Mouse (Mus musculus) small intestine, adult 2 months (tissue): ENCODE data around the gene Srarp. TPM values are rescaled to one million over a fixed set of nuclear protein-coding genes. Genes with fewer than 3 reads are reported as not detected.
A peak's percentile ranks its signal among the peaks of the same experiment; 100 is the strongest.

ENCODE experiments used
- H3K27ac ChIP-seq: fragments of 200-500 bp; 2 replicates; pipeline ENCODE4 v1.5.1; 2012; ENCODE audit warnings: low read depth, low read length, control low read depth, inconsistent platforms; ENCODE audit not compliant: insufficient read depth
- H3K27me3 ChIP-seq: fragments of 200-500 bp; 2 replicates; pipeline ENCODE4 v1.6.1; 2012; ENCODE audit warnings: mild to moderate bottlenecking, moderate library complexity, low read length, inconsistent platforms; ENCODE audit not compliant: control insufficient read depth, insufficient read depth
- H3K36me3 ChIP-seq: fragments of 200-500 bp; 2 replicates; pipeline ENCODE4 v1.6.1; 2012; ENCODE audit warnings: mild to moderate bottlenecking, low read length, control low read depth, inconsistent platforms; ENCODE audit not compliant: control insufficient read depth, insufficient read depth
- H3K4me1 ChIP-seq: fragments of 200-500 bp; 2 replicates; pipeline ENCODE4 v1.6.1; 2012; ENCODE audit warnings: low read length, inconsistent platforms, mixed read lengths; ENCODE audit not compliant: control insufficient read depth, insufficient read depth, insufficient read length
- H3K4me3 ChIP-seq: fragments of 200-500 bp; 2 replicates; pipeline ENCODE4 v1.5.1; 2012; ENCODE audit warnings: low read depth, mild to moderate bottlenecking, control low read depth, inconsistent platforms, low read length, moderate library complexity
- CTCF ChIP-seq: fragments of 200-500 bp; IDR thresholded peaks from 2 replicates; pipeline ENCODE4 v1.5.1; 2012; ENCODE audit warnings: low read depth, mild to moderate bottlenecking, control low read depth, inconsistent platforms, low read length, moderate library complexity, mixed read lengths; ENCODE audit not compliant: insufficient replicate concordance, insufficient read length; ENCODE audit errors: extremely low read depth
- POLR2A ChIP-seq: fragments of 200-500 bp; IDR thresholded peaks from 2 replicates; pipeline ENCODE4 v1.6.1; 2012; ENCODE audit warnings: low read depth, mild to moderate bottlenecking, control low read depth, inconsistent platforms, low read length, moderate library complexity
- WGBS: fragments of 180-500 bp; shearing (Covaris S2); methylation state at CpG from one replicate; pipeline ENCODE4 v1.1.7; 2018; 5-methylcytosine and 5-hydroxymethylcytosine counted together
- polyA plus RNA-seq: library from polyadenylated mRNA; depleted of rRNA; stranded (reverse); fragments of >200 nt; gene quantifications from 2 replicates; pipeline ENCODE4 v1.2.3, GENCODE M21; 2012

Gene Srarp
- polyA plus RNA-seq, 1 experiment, result not detected

- Histone ChIP-seq H3K36me3 (peaks cover 11% of the 10 kb centered on the region), H3K27ac (no peak overlapping the region), H3K4me1 (peaks cover 5% of the 10 kb centered on the region; the same call in 1 of the 2 replicates), H3K27me3 (no peaks in the 10 kb centered on the region), H3K4me3 (no peak overlapping the region)
- TF ChIP-seq POLR2A, result no peak
- TF ChIP-seq CTCF, result no peak
- WGBS, result 62% methylated on average over 7 of the region's 7 CpGs
These were observed 10.3 kb upstream of the Srarp start for GRCm38 (mm10) chr4:141446211-141446610.

- Histone ChIP-seq H3K4me1 (peaks cover 9% of the 10 kb centered on the region; the same call in 1 of the 2 replicates), H3K36me3 (peaks cover 11% of the 10 kb centered on the region), H3K27me3 (no peaks in the 10 kb centered on the region), H3K4me3 (peak overlapping the region; percentile 93), H3K27ac (no peak overlapping the region)
- 10% methylated on average over 14 of the region's 14 CpGs for WGBS
- no peak for TF ChIP-seq CTCF
- no peak for TF ChIP-seq POLR2A
These were observed 9.4 kb upstream of the Srarp start for GRCm38 (mm10) chr4:141445328-141445720.

- Histone ChIP-seq H3K27me3 (no peaks in the 10 kb centered on the region), H3K27ac (peak within 1 kb of the TSS; percentile 29; the same call in 1 of the 2 replicates), H3K4me1 (peaks cover 9% of the 10 kb centered on the region; the same call in 1 of the 2 replicates), H3K4me3 (peak within 1 kb of the TSS; percentile 93), H3K36me3 (peaks cover 9% of the 10 kb centered on the region)
- TF ChIP-seq CTCF, result no peak
- TF ChIP-seq POLR2A, result no peak; the same call in none of the 2 replicates
- 1% methylated on average over 92 of the region's 102 CpGs for WGBS
These were observed 8.8 kb upstream of the Srarp start, which contains the start of gene Zbtb17 for GRCm38 (mm10) chr4:141444451-141445327. Gene Zbtb17, plus strand, starts transcription at chr4:141444654.

GRCm38 (mm10) chr4:141443641-141444429 lies 7.9 kb upstream of the Srarp start:
- peaks cover 8% of the 10 kb centered on the region for H3K36me3 ChIP-seq
- peaks cover 9% of the 10 kb centered on the region; the same call in 1 of the 2 replicates for H3K4me1 ChIP-seq
- TF ChIP-seq CTCF, result no peak
- no peak for TF ChIP-seq POLR2A
- peak overlapping the region; percentile 29; the same call in 1 of the 2 replicates for H3K27ac ChIP-seq
- H3K27me3 ChIP-seq, result no peaks in the 10 kb centered on the region
- 32% methylated on average over 11 of the region's 11 CpGs for WGBS
- peak overlapping the region; percentile 93 for H3K4me3 ChIP-seq

- no peak for TF ChIP-seq CTCF
- H3K36me3 ChIP-seq, result no peaks in the 10 kb centered on the region
- H3K4me1 ChIP-seq, result peaks cover 9% of the 10 kb centered on the region; the same call in 1 of the 2 replicates
- H3K27ac ChIP-seq, result no peak overlapping the region
- no peaks in the 10 kb centered on the region for H3K27me3 ChIP-seq
- H3K4me3 ChIP-seq, result no peak overlapping the region
These were observed 5.0 kb upstream of the Srarp start for GRCm38 (mm10) chr4:141440877-141441276.

GRCm38 (mm10) chr4:141439083-141439803 lies 3.3 kb upstream of the Srarp start:
- 68% methylated on average over 12 of the region's 12 CpGs for whole genome bisulfite sequencing
- Histone ChIP-seq H3K27me3 (no peaks in the 10 kb centered on the region), H3K36me3 (no peaks in the 10 kb centered on the region), H3K4me3 (no peak overlapping the region), H3K27ac (no peak overlapping the region), H3K4me1 (peaks cover 4% of the 10 kb centered on the region; the same call in 1 of the 2 replicates)
- TF ChIP-seq CTCF (no peak), POLR2A (no peak)
